Mouse (Mus musculus) liver, adult (tissue): ENCODE results near the gene Vmn1r175.
"Not testable (repeated sequence)": the region's sequence is repeated elsewhere in the genome, so short reads cannot be mapped to it uniquely, and the experiment has no call there.

Experiments used
- GATA4 ChIP-seq: IDR thresholded peaks from 2 replicates; pipeline ENCODE4 v1.6.1; 2014; ENCODE audit warnings: mild to moderate bottlenecking, low read length; ENCODE audit not compliant: insufficient replicate concordance

The Vmn1r175 gene

DNA sequence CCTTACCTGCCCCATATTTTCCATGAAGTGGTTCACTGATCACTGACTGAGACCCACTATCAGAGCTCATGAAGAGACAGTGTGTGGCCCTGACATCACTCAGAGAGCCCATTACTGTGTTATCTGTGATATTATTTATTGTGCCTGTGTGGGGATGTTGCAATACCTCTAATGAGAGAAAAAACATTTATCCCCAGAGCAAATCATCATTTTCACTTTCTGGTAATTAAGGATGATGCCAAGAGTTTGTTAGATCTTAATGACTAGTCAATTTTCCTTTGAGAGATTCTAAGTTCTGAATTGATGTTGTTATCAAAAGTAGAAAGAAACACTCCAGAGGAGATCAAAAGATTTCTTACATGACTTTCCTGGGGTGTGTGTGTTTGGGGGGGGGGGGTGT lies at the start of gene Vmn1r175:
TSS of gene Vmn1r175 (minus strand) at position 101 of the 400 bp plus-strand sequence.
- TF ChIP-seq GATA4: not testable (repeated sequence)

DNA sequence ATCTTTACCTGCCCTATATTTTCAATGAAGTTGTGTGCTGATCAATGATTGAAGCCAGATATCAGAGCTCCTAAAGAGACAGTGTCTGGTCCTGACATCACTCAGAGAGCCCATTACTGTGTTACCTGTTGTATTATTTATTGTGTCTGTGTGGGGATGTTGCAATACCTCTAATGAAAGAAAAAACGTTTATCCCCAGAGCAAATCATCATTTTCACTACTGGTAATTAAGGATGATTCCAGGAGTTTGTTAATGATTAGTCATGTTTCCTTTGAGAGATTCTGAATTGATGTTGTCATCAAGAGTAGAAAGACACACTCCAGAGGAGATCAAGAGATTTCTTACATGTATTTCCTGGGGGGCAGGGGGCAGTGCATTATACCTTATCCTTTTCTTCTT lies 26.8 kb upstream of the Vmn1r175 start, which contains the start of gene Vmn1r176:
TSS of gene Vmn1r176 (minus strand) at position 101 of the 400 bp plus-strand sequence.
- not testable (repeated sequence) for TF ChIP-seq GATA4

DNA sequence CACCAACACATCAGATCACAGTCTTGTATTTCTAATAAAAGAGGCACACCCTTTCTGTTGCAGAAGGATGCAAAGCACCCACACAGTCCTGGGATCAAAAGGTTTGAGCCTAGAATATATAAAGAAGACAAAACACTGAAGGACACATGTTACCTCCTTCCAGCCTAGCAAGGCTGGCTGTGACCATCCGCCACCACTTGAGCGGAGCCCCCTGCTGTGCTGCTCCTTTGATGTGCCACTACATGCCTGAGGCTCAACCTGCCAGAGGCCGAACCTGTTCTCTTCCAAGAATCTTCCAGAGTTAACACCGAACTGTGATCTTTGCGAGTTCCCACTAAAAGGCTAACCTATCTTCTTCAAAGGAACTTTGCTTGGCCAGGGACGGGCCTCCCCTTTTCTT lies 25.9 kb downstream of the Vmn1r175 start:
- no peak for TF ChIP-seq GATA4
